Mouse (Mus musculus): ENCODE results near the gene Ets1.

DNA sequence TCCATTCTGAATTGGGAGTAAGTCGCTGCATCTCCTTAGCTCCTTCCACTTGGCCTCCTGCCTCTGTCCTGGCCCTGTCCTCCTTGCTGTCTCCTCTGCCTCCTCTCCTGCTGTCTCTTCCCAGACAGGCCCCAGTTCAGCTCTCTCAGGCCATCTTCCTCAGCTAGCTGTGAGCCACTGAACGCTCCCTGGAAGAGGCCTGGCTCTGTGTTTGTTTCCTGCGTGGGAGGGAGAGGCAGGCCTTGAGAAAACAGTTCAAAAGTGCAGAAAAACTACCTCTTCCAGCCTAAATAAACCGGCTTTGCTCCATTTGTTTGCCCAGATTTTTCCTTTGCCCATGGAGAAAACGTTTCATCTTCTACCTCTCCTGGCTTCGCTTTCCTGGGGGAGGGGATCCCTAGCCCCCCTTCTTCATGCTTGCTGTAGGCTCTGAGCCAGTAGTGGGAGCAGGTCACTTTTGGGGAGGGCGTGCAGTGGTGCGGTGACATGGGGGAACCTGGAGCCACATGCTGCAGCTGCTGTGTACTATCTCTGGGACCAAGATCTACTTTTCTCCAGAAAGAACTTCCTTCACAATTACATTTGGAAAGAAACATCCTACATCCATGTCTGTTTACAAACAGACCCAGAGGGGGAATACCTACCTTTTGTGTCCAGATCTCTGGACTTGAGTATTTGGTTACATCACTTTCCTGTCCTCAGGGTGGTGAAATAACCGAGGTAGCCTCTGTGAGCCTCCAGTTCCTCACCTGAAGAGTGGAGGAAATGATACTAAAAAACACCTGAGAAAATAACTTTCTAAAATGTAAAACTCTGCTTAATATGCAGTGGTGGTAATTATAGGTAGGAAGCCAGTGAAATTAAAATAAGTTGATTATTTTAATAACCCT, 82.2 kb downstream of the Ets1 start:
- TF ChIP-seq CTCF (IDR thresholded peaks at IDR 0.05; ENCODE audit: low read depth) = no peak
- TF ChIP-seq EP300 (IDR thresholded peaks at IDR 0.05; ENCODE audit: low read depth) = no peak
